Mouse (Mus musculus): ENCODE measurements around the gene Asb7. TPM values are rescaled to one million over a fixed set of nuclear protein-coding genes. Genes with fewer than 3 reads are reported as not detected.

Gene Asb7
- total RNA-seq (2021) = 1 to 10 TPM; 7.5 to 8.5 TPM
- long read RNA-seq, experiment 1, full-length matches to known transcripts = 4 of 8 reads
- long read RNA-seq, experiment 1, partial matches to known transcripts = 0 of 8 reads
- long read RNA-seq, experiment 1, other reads (novel, unspliced or antisense) = 4 of 8 reads
- long read RNA-seq, experiment 2, full-length matches to known transcripts = 4 of 8 reads
- long read RNA-seq, experiment 2, partial matches to known transcripts = 0 of 8 reads
- long read RNA-seq, experiment 2, other reads (novel, unspliced or antisense) = 4 of 8 reads

- TF ChIP-seq CTCF (IDR thresholded peaks at IDR 0.05) = no peak
- no peak for DNase-seq
- H3K4me3 ChIP-seq = peak within 1 kb of the TSS; percentile 97
- intact Hi-C loops (cut with DNase I) = no loop called here
- H3K27ac ChIP-seq = peak within 1 kb of the TSS; percentile 96
Observed at GRCm38 (mm10) chr7:66689294-66689619, at the start of gene Asb7. Gene Asb7 (minus strand): TSS chr7:66689596.

- intact Hi-C loops (cut with DNase I) = no loop called here
- H3K4me3 ChIP-seq = no peak overlapping the region
- no peak overlapping the region for H3K27ac ChIP-seq
- TF ChIP-seq CTCF (IDR thresholded peaks at IDR 0.05) = no peak
- DNase-seq = no peak
Observed at GRCm38 (mm10) chr7:66737418-66737817, 48.0 kb upstream of the Asb7 start.

GRCm38 (mm10) chr7:66734993-66735392 lies 45.6 kb upstream of the Asb7 start:
- no peak for TF ChIP-seq CTCF (IDR thresholded peaks at IDR 0.05)
- intact Hi-C loops (cut with DNase I) = no loop called here
- no peak for DNase-seq
- Histone ChIP-seq H3K27ac (no peak overlapping the region), H3K4me3 (no peak overlapping the region)

DNA sequence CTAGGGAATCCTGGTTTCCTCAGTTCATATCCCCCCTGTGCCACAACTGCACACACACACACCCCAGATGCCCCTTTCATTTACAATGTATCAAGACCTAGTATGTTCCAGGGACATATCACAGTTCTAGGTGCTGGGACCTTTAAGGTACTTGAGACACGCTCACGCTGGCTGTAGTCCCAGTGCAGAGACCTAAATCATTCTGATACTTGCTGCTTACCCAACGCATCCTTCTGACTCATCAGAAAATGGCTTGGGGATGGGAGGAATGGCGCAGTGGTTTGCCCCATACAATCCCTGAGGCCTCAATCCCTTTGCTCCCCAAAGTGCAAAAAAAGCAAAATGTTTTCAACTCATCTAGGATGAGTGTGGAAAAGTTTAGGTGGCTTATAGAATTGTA lies 45.1 kb upstream of the Asb7 start:
- H3K27ac ChIP-seq = no peak overlapping the region
- intact Hi-C loops (cut with DNase I) = no loop called here
- no peak for TF ChIP-seq CTCF (IDR thresholded peaks at IDR 0.05)
- DNase-seq = no peak
- no peak overlapping the region for H3K4me3 ChIP-seq

- intact Hi-C loops (cut with DNase I) = no loop called here
- Histone ChIP-seq H3K4me3 (no peak overlapping the region), H3K27ac (no peak overlapping the region)
- no peak for DNase-seq
- no peak for TF ChIP-seq CTCF (IDR thresholded peaks at IDR 0.05)
Observed at GRCm38 (mm10) chr7:66733882-66734281, 44.5 kb upstream of the Asb7 start.

DNA sequence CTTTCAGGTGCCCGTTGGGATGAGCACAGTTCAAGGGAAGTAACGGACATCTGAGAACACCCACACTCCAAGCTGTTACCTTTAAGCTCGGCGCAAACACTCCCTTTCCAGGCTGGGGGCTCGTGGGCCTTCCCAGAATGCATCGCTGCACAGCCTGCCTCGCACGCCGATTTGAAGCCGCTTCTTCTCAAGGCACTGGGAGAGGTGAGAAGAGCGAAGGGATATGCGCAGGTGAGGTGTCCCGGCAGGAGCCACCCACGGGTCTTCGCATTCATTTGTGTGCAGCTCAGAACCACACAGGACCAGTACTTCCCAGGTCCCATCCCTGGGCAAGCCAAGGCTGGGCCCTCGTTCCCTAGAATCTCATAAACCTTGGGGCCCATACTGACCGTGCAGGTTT lies 44.0 kb upstream of the Asb7 start:
- DNase-seq = no peak
- H3K4me3 ChIP-seq = no peak overlapping the region
- TF ChIP-seq CTCF (IDR thresholded peaks at IDR 0.05) = no peak
- intact Hi-C loops (cut with DNase I) = no loop called here
- no peak overlapping the region for H3K27ac ChIP-seq

DNA sequence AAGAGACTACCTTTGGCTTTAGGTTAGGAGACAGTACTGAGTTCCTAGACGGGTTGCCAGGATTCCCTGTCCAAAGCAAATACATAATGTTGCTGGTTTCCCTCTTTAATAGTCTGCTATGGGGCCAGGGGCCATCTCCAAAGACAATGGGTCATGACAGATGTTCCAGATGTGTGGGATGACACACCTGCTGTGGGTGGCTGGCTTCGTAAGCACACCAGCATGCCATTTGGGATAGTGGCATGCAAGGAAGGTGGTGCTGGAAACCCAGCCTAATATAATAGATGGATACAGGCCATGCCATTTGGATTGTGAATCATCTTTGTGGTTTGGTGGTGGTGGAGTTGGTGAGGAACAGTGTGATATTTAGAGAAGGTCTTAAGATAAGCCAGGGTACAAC lies 39.8 kb upstream of the Asb7 start:
- intact Hi-C loops (cut with DNase I) = no loop called here
- H3K4me3 ChIP-seq = no peak overlapping the region
- no peak for DNase-seq
- TF ChIP-seq CTCF (IDR thresholded peaks at IDR 0.05) = no peak
- H3K27ac ChIP-seq = no peak overlapping the region

DNA sequence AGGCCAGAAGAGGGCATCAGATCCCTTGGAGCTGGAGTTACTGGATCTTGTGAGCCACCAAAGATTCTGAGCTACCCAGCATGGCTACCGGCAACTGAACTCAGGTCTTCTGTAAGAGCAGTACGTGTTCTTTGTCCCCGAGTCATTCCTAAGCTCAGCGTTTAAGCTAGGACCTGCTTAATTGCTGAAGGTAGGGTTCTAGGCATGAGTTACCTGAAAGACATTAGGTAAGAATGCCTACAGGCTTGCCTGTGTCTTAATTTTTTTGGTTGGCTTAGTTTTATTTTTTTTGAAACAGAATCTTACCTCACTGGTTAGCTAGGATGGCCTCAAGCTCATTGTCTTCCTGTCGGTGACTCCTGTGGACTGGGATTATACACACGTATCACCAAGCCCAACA lies 38.7 kb upstream of the Asb7 start:
- DNase-seq = no peak
- no peak overlapping the region for H3K4me3 ChIP-seq
- intact Hi-C loops (cut with DNase I) = no loop called here
- no peak for TF ChIP-seq CTCF (IDR thresholded peaks at IDR 0.05)
- no peak overlapping the region for H3K27ac ChIP-seq

DNA sequence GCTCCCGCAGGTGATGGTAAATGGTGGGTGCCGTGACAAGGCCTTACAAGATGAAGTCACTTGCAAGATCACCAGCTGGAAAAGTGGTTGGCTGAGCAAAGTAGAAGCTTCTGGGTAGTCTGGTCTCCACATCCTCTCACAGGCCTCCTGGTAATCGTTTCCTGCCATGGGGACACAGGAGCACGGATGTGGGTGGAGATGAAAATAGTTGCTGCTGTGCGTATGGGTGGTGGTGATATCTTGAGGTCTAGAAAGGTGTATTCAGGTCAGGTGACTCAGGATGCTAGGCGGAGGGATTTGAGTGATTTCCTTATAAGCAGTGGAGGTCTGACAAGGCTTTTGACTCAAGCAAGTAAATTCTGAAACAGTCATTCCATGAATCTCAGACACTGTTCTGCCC lies 35.6 kb upstream of the Asb7 start:
- Histone ChIP-seq H3K27ac (no peak overlapping the region), H3K4me3 (no peak overlapping the region)
- TF ChIP-seq CTCF (IDR thresholded peaks at IDR 0.05) = no peak
- intact Hi-C loops (cut with DNase I) = no loop called here
- no peak for DNase-seq

- Histone ChIP-seq H3K27ac (no peak overlapping the region), H3K4me3 (no peak overlapping the region)
- no peak for DNase-seq
- no peak for TF ChIP-seq CTCF (IDR thresholded peaks at IDR 0.05)
- intact Hi-C loops (cut with DNase I) = no loop called here
Observed at GRCm38 (mm10) chr7:66724514-66724913, 35.1 kb upstream of the Asb7 start.

GRCm38 (mm10) chr7:66711166-66711565 lies 21.8 kb upstream of the Asb7 start:
- H3K4me3 ChIP-seq = no peak overlapping the region
- intact Hi-C loops (cut with DNase I) = loop anchor here (2.0 to 10.0 kb wide), 2 partner anchors 128 to 484 kb away; partner anchors contain the start of gene Adamts17

GRCm38 (mm10) chr7:66704631-66705030 lies 15.2 kb upstream of the Asb7 start:
- intact Hi-C loops (cut with DNase I) = no loop called here
- TF ChIP-seq CTCF (IDR thresholded peaks at IDR 0.05) = no peak
- H3K27ac ChIP-seq = no peak overlapping the region
- H3K4me3 ChIP-seq = no peak overlapping the region
- DNase-seq = no peak

More at GRCm38 (mm10) chr7:66711166-66711565, 21.8 kb upstream of the Asb7 start:
- DNase-seq = no peak
- H3K27ac ChIP-seq = no peak overlapping the region
- peak; percentile 51 for TF ChIP-seq CTCF (IDR thresholded peaks at IDR 0.05)

DNA sequence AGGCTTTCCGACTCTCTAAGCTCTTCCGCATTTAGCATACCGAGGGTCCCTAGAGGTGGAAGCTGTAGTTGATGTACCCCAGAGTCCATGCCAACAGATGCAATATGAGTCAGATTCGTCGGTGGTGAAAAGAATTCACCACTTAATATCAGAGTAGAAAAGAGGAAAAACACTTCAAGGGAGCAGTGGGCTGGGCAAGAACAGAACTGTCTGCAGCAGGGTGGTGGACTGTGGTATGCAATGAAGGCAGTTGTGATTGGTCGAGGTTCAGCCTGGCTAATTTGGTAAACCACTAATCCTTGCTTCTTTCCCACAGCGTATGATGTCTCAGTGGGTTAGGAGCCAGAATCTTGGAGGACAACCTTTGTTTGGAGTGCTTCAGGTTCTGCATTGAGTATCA lies 13.3 kb upstream of the Asb7 start:
- DNase-seq = no peak
- no peak for TF ChIP-seq CTCF (IDR thresholded peaks at IDR 0.05)
- intact Hi-C loops (cut with DNase I) = no loop called here

GRCm38 (mm10) chr7:66694467-66694866 lies 5.1 kb upstream of the Asb7 start:
- intact Hi-C loops (cut with DNase I) = loop anchor here (10.0 kb wide), 1 partner anchor 950 kb away; the partner anchor contains the start of genes Lrrc28 and Ttc23
- Histone ChIP-seq H3K27ac (no peak overlapping the region), H3K4me3 (no peak overlapping the region)
- no peak for DNase-seq
- TF ChIP-seq CTCF (IDR thresholded peaks at IDR 0.05) = no peak

More for the DNA sequence above, 13.3 kb upstream of the Asb7 start:
- H3K4me3 ChIP-seq = no peak overlapping the region
- H3K27ac ChIP-seq = no peak overlapping the region
